Mouse (Mus musculus): ENCODE measurements around the gene Creb3l4. TPM values are rescaled to one million over a fixed set of nuclear protein-coding genes. Genes with fewer than 3 reads are reported as not detected.

Creb3l4 gene
- total and polyA plus RNA-seq, 3 experiments = 0.07 to 0.08 TPM; not detected in 1

- peak; percentile 96 for DNase-seq (ENCODE audit: low read depth, low spot score)
- Histone ChIP-seq H3K79me2 (ENCODE audit: control insufficient read depth, insufficient read depth, low read length, poor library complexity) (peaks cover 22% of the 10 kb centered on the region), H3K27ac (ENCODE audit: control insufficient read depth, low read depth, low read length) (peak overlapping the region; percentile 87), H3K9ac (ENCODE audit: control insufficient read depth, low read depth, low read length, poor library complexity, severe bottlenecking) (peak overlapping the region; percentile 88), H3K9me3 (replicated peaks; ENCODE audit: insufficient read depth, low read length) (no peaks in the 10 kb centered on the region), H3K36me3 (ENCODE audit: control insufficient read depth in 1 of 2, insufficient read depth in 2 of 2, low read length in 2 of 2) (peaks cover 2 to 26% of the 10 kb centered on the region in 2 experiments; a peak in 3 of 4 replicates), H3K27me3 (ENCODE audit: control insufficient read depth in 1 of 2, insufficient read depth in 2 of 2, low read length in 2 of 2) (no peaks in the 10 kb centered on the region), H3K4me1 (ENCODE audit: control insufficient read depth in 1 of 2, insufficient read depth in 2 of 2, low read length in 2 of 2) (peaks cover 4 to 29% of the 10 kb centered on the region in 2 experiments), H3K4me3 (ENCODE audit: control insufficient read depth in 1 of 2, insufficient read depth in 1 of 2, low read depth in 2 of 2, low read length in 2 of 2) (peak overlapping the region; percentile 73 to 76)
- TF ChIP-seq TAL1 (IDR thresholded peaks at IDR 0.05; ENCODE audit: low read length) (no peak), MYC (IDR thresholded peaks at IDR 0.05; ENCODE audit: low read depth, low read length) (peak; percentile 38; the same call in 1 of the 2 replicates), BHLHE40 (IDR thresholded peaks at IDR 0.05; ENCODE audit: borderline replicate concordance, low read depth, low read length) (no peak), E2F4 (IDR thresholded peaks at IDR 0.05; ENCODE audit: borderline replicate concordance, low read depth, low read length) (0 out of 2 replicates have a peak, but pooled peaks have one; percentile 4), NRF1 (IDR thresholded peaks at IDR 0.05; ENCODE audit: insufficient read depth, low read depth, low read length, poor library complexity, severe bottlenecking) (no peak), NELFE (IDR thresholded peaks at IDR 0.05; ENCODE audit: low read depth, low read length) (peak; percentile 87), MEF2A (IDR thresholded peaks at IDR 0.05; ENCODE audit: extremely low read depth, insufficient replicate concordance, low read depth, low read length, poor library complexity, severe bottlenecking) (no peak), ZKSCAN1 (IDR thresholded peaks at IDR 0.05; ENCODE audit: low read depth, low read length) (no peak), USF1 (IDR thresholded peaks at IDR 0.05; ENCODE audit: low read depth, low read length) (peak; percentile 19; the same call in 1 of the 2 replicates), ETS1 (IDR thresholded peaks at IDR 0.05; ENCODE audit: low read depth, low read length) (peak; percentile 42; the same call in 1 of the 2 replicates), GABPA (IDR thresholded peaks at IDR 0.05; ENCODE audit: low read depth, low read length) (no peak), MAFK (IDR thresholded peaks at IDR 0.05; ENCODE audit: borderline replicate concordance, low read depth, low read length) (peak; percentile 21; the same call in 1 of the 2 replicates), TCF12 (IDR thresholded peaks at IDR 0.05; ENCODE audit: low read depth, low read length) (peak; percentile 56; the same call in 1 of the 2 replicates), MAX (IDR thresholded peaks at IDR 0.05; ENCODE audit: low read length) (peak; percentile 44; the same call in 1 of the 2 replicates), USF2 (IDR thresholded peaks at IDR 0.05; ENCODE audit: borderline replicate concordance in 1 of 2, insufficient read depth in 1 of 2, low read depth in 1 of 2, low read length in 2 of 2) (no peak), ZC3H11A (IDR thresholded peaks at IDR 0.05; ENCODE audit: low read depth, low read length) (0 out of 2 replicates have a peak, but pooled peaks have one; percentile 8), SIN3A (IDR thresholded peaks at IDR 0.05; ENCODE audit: low read length) (peak; percentile 55), POLR2AphosphoS5 (IDR thresholded peaks at IDR 0.05; ENCODE audit: borderline replicate concordance, low read depth, low read length) (0 out of 2 replicates have a peak, but pooled peaks have one; percentile 9), POLR2A (IDR thresholded peaks at IDR 0.05; ENCODE audit: control insufficient read depth in 1 of 2, insufficient read depth in 1 of 2, low read depth in 1 of 2, low read length in 2 of 2, poor library complexity in 1 of 2) (peak; percentile 55 to 84), CHD2 (IDR thresholded peaks at IDR 0.05; ENCODE audit: low read length) (no peak), CHD1 (IDR thresholded peaks at IDR 0.05; ENCODE audit: low read depth, low read length) (no peak; the same call in 1 of the 2 replicates), JUND (IDR thresholded peaks at IDR 0.05; ENCODE audit: low read depth, low read length) (no peak), MYB (IDR thresholded peaks at IDR 0.05; ENCODE audit: low read depth, low read length) (no peak), MAZ (IDR thresholded peaks at IDR 0.05; ENCODE audit: low read depth, low read length) (peak; percentile 72; the same call in 1 of the 2 replicates), ZNF384 (IDR thresholded peaks at IDR 0.05; ENCODE audit: low read depth, low read length) (no peak), RAD21 (IDR thresholded peaks at IDR 0.05; ENCODE audit: low read depth, low read length) (no peak), ELF1 (IDR thresholded peaks at IDR 0.05; ENCODE audit: low read depth, low read length) (peak; percentile 93), RCOR1 (IDR thresholded peaks at IDR 0.05; ENCODE audit: low read depth, low read length) (no peak; the same call in 1 of the 2 replicates), TBP (IDR thresholded peaks at IDR 0.05; ENCODE audit: low read depth, low read length) (peak; percentile 94), KAT2A (conservative IDR thresholded peaks at IDR 0.05; ENCODE audit: low read depth, low read length) (0 out of 2 replicates have a peak, but pooled peaks have one; percentile 2), GATA1 (IDR thresholded peaks at IDR 0.05; ENCODE audit: low read depth, low read length) (0 out of 2 replicates have a peak, but pooled peaks have one; percentile 2), UBTF (IDR thresholded peaks at IDR 0.05; ENCODE audit: borderline replicate concordance, insufficient read depth, low read depth, low read length) (no peak), HCFC1 (IDR thresholded peaks at IDR 0.05; ENCODE audit: low read depth, low read length) (peak; percentile 78), MXI1 (IDR thresholded peaks at IDR 0.05; ENCODE audit: low read depth, low read length) (peak; percentile 56)
Measured at GRCm38 (mm10) chr3:90265932-90266741, 22.8 kb upstream of the Creb3l4 start.
